Comparison of ENCODE assay signal across 28 mouse cellular contexts in the genomic region with DNA sequence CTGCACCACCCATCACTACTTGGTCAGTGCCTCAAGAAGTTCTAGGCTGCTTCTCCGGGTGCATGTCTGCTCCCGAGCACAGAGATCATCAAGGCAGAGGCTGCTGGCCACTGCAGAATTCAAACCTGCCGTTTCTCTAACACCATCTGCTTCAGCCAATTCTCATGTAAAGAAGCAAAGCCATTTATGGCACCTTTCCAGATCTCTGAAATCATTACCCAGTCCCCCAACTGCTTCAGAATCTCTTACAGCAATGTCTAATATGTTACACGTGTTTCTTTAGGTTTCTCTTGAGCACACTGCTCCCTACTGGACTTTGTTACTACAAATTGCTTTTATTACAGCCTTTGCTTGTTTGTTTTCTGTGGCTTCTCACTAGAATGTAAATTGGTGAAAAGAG. TPM values are rescaled to one million over a fixed set of nuclear protein-coding genes. Genes with fewer than 3 reads are reported as not detected.
DNase-seq lines count a peak whose midpoint lies in the region; ATAC-seq and TF ChIP-seq lines count a peak whose summit lies in the region.
"Had no signal": no experiment of that assay in that cellular context is flagged by ENCODE, and none has a peak within 500 bp of the region (broad histone marks: within the 10 kb centered on the region; RNA-seq: fewer than 3 reads in every experiment).

No protein-coding gene starts in this region.

- H3K4me2 ChIP-seq in forebrain, embryonic 15.5 days (replicated peaks) = no peak overlapping the region
- H3K4me2 ChIP-seq in midbrain, postnatal 0 days (ENCODE audit: low read depth, low read length, poor library complexity, severe bottlenecking) = no peak overlapping the region
- H3K4me2 ChIP-seq: embryonic facial prominence, embryonic 12.5 days; intestine, embryonic 15.5 days; limb, embryonic 15.5 days; liver, embryonic 13.5 days; midbrain, embryonic 11.5 days had no signal

- no peak overlapping the region for H3K4me3 ChIP-seq in forebrain, embryonic 15.5 days
- H3K4me3 ChIP-seq in forebrain, embryonic 10.5 days = no peak overlapping the region
- H3K4me3 ChIP-seq in midbrain, postnatal 0 days (ENCODE audit: low read depth, low read length) = no peak overlapping the region
- H3K4me3 ChIP-seq in midbrain, embryonic 10.5 days = no peak overlapping the region
- H3K4me3 ChIP-seq: embryonic facial prominence, embryonic 12.5 days; hindbrain, embryonic 10.5 days; intestine, embryonic 15.5 days; limb, embryonic 15.5 days; liver, embryonic 13.5 days had no signal

- no peak overlapping the region for H3K9ac ChIP-seq in forebrain, embryonic 15.5 days (replicated peaks)
- no peak overlapping the region for H3K9ac ChIP-seq in midbrain, postnatal 0 days (replicated peaks; ENCODE audit: low read length, poor library complexity, severe bottlenecking)
- H3K9ac ChIP-seq: embryonic facial prominence, embryonic 12.5 days; intestine, embryonic 15.5 days; limb, embryonic 15.5 days; liver, embryonic 13.5 days had no signal

- no peaks in the 10 kb centered on the region for H3K36me3 ChIP-seq in forebrain, embryonic 15.5 days
- no peaks in the 10 kb centered on the region for H3K36me3 ChIP-seq in forebrain, embryonic 10.5 days (replicated peaks)
- H3K36me3 ChIP-seq in midbrain, postnatal 0 days (ENCODE audit: insufficient read depth, low read length) = no peaks in the 10 kb centered on the region
- H3K36me3 ChIP-seq in midbrain, embryonic 10.5 days = no peaks in the 10 kb centered on the region
- H3K36me3 ChIP-seq: embryonic facial prominence, embryonic 12.5 days; hindbrain, embryonic 10.5 days; intestine, embryonic 15.5 days; limb, embryonic 15.5 days; liver, embryonic 13.5 days had no signal

- no peaks in the 10 kb centered on the region for H3K27me3 ChIP-seq in forebrain, embryonic 15.5 days
- H3K27me3 ChIP-seq in forebrain, embryonic 10.5 days (ENCODE audit: poor library complexity, severe bottlenecking) = peaks cover 76% of the 10 kb centered on the region
- peaks cover 6% of the 10 kb centered on the region; the same call in 1 of the 2 replicates for H3K27me3 ChIP-seq in midbrain, postnatal 0 days (ENCODE audit: insufficient read depth, low read length)
- H3K27me3 ChIP-seq in midbrain, embryonic 10.5 days (ENCODE audit: low read depth, poor library complexity, severe bottlenecking) = peaks cover 81% of the 10 kb centered on the region
- H3K27me3 ChIP-seq: intestine, embryonic 15.5 days had no signal

- WGBS in forebrain, embryonic 15.5 days = 41% methylated on average over 4 of the region's 4 CpGs
- 74% methylated on average over 4 of the region's 4 CpGs for WGBS in forebrain, embryonic 10.5 days
- 56% methylated on average over 4 of the region's 4 CpGs for WGBS in midbrain, postnatal 0 days
- 77% methylated on average over 4 of the region's 4 CpGs for WGBS in midbrain, embryonic 10.5 days

- no peak for TF ChIP-seq CTCF in midbrain, postnatal 0 days (IDR thresholded peaks at IDR 0.05)

- 0 out of 2 replicates have a peak, but pooled peaks have one; percentile 23 for ATAC-seq in forebrain, embryonic 15.5 days (replicated peaks)
- no peak for ATAC-seq in midbrain, postnatal 0 days (ENCODE audit: low FRiP score)
- ATAC-seq: CD4-positive, CD25-positive, alpha-beta regulatory T cell, adult 4 months; hindbrain, embryonic 16.5 days; intestine, embryonic 15.5 days had no signal

- no peaks in the 10 kb centered on the region for H3K4me1 ChIP-seq in forebrain, embryonic 15.5 days
- no peaks in the 10 kb centered on the region for H3K4me1 ChIP-seq in forebrain, embryonic 10.5 days
- H3K4me1 ChIP-seq in midbrain, postnatal 0 days (ENCODE audit: insufficient read depth, low read length) = no peaks in the 10 kb centered on the region
- H3K4me1 ChIP-seq in midbrain, embryonic 10.5 days = no peaks in the 10 kb centered on the region
- H3K4me1 ChIP-seq: embryonic facial prominence, embryonic 12.5 days; hindbrain, embryonic 10.5 days; intestine, embryonic 15.5 days; limb, embryonic 15.5 days; liver, embryonic 13.5 days had no signal

- no peaks in the 10 kb centered on the region for H3K9me3 ChIP-seq in forebrain, embryonic 15.5 days
- no peaks in the 10 kb centered on the region for H3K9me3 ChIP-seq in forebrain, embryonic 10.5 days
- no peaks in the 10 kb centered on the region for H3K9me3 ChIP-seq in midbrain, postnatal 0 days (ENCODE audit: low read length)
- no peaks in the 10 kb centered on the region for H3K9me3 ChIP-seq in midbrain, embryonic 10.5 days (replicated peaks)
- H3K9me3 ChIP-seq: embryonic facial prominence, embryonic 12.5 days; hindbrain, embryonic 10.5 days; intestine, embryonic 15.5 days; limb, embryonic 15.5 days; liver, embryonic 13.5 days had no signal

- no peak for DNase-seq in forebrain, embryonic 10.5 days (ENCODE audit: extremely low spot score, low spot score)
- peak; percentile 1 for DNase-seq in kidney, postnatal 14 days
- no peak for DNase-seq in kidney, adult 18-20 months
- DNase-seq in midbrain, postnatal 0 days (ENCODE audit: low spot score) = peak; percentile 35
- DNase-seq in midbrain, embryonic 10.5 days (ENCODE audit: low spot score) = no peak
- DNase-seq in lung, postnatal 14 days = no peak
- DNase-seq: adrenal gland, postnatal 14 days; cerebellum, adult 8-10 months; cerebellum, postnatal 36 days; gastrocnemius, postnatal 10 days; heart, postnatal 14 days; kidney, adult 8-10 months; kidney, postnatal 25 days; liver, embryonic 13.5 days; lung, adult 2 months; retina, postnatal 1 day; right cerebral cortex, postnatal 14 days had no signal

- no peak overlapping the region for H3K27ac ChIP-seq in forebrain, embryonic 15.5 days (replicated peaks)
- no peak overlapping the region for H3K27ac ChIP-seq in forebrain, embryonic 10.5 days
- H3K27ac ChIP-seq in midbrain, postnatal 0 days (ENCODE audit: low read depth, low read length) = no peak overlapping the region
- H3K27ac ChIP-seq in midbrain, embryonic 10.5 days (replicated peaks) = no peak overlapping the region
- H3K27ac ChIP-seq: embryonic facial prominence, embryonic 12.5 days; hindbrain, embryonic 10.5 days; intestine, embryonic 15.5 days; limb, embryonic 15.5 days; liver, embryonic 13.5 days had no signal

RNA-seq across cellular contexts. Expression of a gene that starts 40.5 kb away (rescaled TPM):
- 1.4 and 1.5 TPM in 2 replicates for polyA plus RNA-seq in forebrain, embryonic 15.5 days (2015; fragmentation: Nextera tagmentation; extraction: Ambion mirVana)
- polyA plus RNA-seq in forebrain, embryonic 10.5 days (2016; fragmentation: Nextera tagmentation; extraction: Ambion mirVana) = 0.79 and 0.84 TPM in 2 replicates
- 8.0 and 10.6 TPM in 2 replicates for total RNA-seq in midbrain, postnatal 0 days (2014; rRNA removed)
- polyA plus RNA-seq in midbrain, postnatal 0 days (2015; fragmentation: Nextera tagmentation; extraction: Ambion mirVana) = 1.1 and 1.2 TPM in 2 replicates
- 0.56 and 1.1 TPM in 2 replicates for polyA plus RNA-seq in midbrain, embryonic 10.5 days (2016; fragmentation: Nextera tagmentation; extraction: Ambion mirVana)
- total RNA-seq: heart, postnatal 14 days; monocyte, adult 5-6 weeks had no signal
- polyA plus RNA-seq: CD4-positive, CD25-positive, alpha-beta regulatory T cell, adult 4 months; gonadal fat pad, adult 2 months; heart, embryonic 14.5 days; liver, embryonic 13.5 days had no signal

Comparison
In these comparisons a context has a peak if more than half of its experiments do, and no peak if none do; other contexts are left out.
1. DNase-seq: peak in kidney, postnatal 14 days (single experiment) and midbrain, postnatal 0 days (single experiment); none in forebrain, embryonic 10.5 days (single experiment), kidney, adult 18-20 months (single experiment), midbrain, embryonic 10.5 days (single experiment) and lung, postnatal 14 days (single experiment).